Mouse (Mus musculus) midbrain, embryonic 14.5 days (tissue): ENCODE measurements around the gene Cdk19. TPM values are rescaled to one million over a fixed set of nuclear protein-coding genes. Genes with fewer than 3 reads are reported as not detected.
"Not testable (repeated sequence)": the region's sequence is repeated elsewhere in the genome, so short reads cannot be mapped to it uniquely, and the experiment has no call there.

Experiments used
- ATAC-seq: fragments of 200-750 bp; cut with Nextera tagmentation; 2 replicates; pipeline ENCODE4 v1.8.0; 2017; ENCODE audit warnings: moderate number of reproducible peaks, moderate library complexity; ENCODE audit not compliant: low FRiP score, low TSS enrichment
- DNase-seq: peaks from one replicate; pipeline ENCODE4 v3.0.0-alpha.2; 2015
- H3K27ac ChIP-seq: fragments of 300-500 bp; sonication (generic); replicated peaks from 2 replicates; pipeline ENCODE4 v1.5.1; 2014; ENCODE audit warnings: mild to moderate bottlenecking, low read depth, low read length, moderate library complexity
- H3K27me3 ChIP-seq: fragments of 300-500 bp; sonication (generic); 2 replicates; pipeline ENCODE4 v1.6.1; 2014; ENCODE audit warnings: low read length, control low read depth, mixed read lengths; ENCODE audit not compliant: control insufficient read depth, insufficient read depth
- H3K36me3 ChIP-seq: fragments of 300-500 bp; sonication (generic); 2 replicates; pipeline ENCODE4 v1.6.1; 2014; ENCODE audit warnings: low read length, control low read depth; ENCODE audit not compliant: control insufficient read depth, insufficient read depth
- H3K4me1 ChIP-seq: fragments of 300-500 bp; sonication (generic); 2 replicates; pipeline ENCODE4 v1.6.1; 2014; ENCODE audit warnings: mild to moderate bottlenecking, antibody characterized with exemption, low read length, control low read depth; ENCODE audit not compliant: control insufficient read depth, insufficient read depth
- H3K4me2 ChIP-seq: fragments of 300-500 bp; sonication (generic); 2 replicates; pipeline ENCODE4 v1.6.1; 2014; ENCODE audit warnings: mild to moderate bottlenecking, low read length, moderate library complexity
- H3K4me3 ChIP-seq: fragments of 300-500 bp; sonication (generic); replicated peaks from 2 replicates; pipeline ENCODE4 v1.5.1; 2014; ENCODE audit warnings: low read depth, low read length
- H3K9ac ChIP-seq: fragments of 300-500 bp; sonication (generic); replicated peaks from 2 replicates; pipeline ENCODE4 v1.6.1; 2014; ENCODE audit warnings: mild to moderate bottlenecking, low read length, moderate library complexity
- H3K9me3 ChIP-seq: fragments of 300-500 bp; sonication (generic); 2 replicates; pipeline ENCODE4 v1.6.1; 2016; ENCODE audit warnings: low read length, control low read depth, mixed read lengths; ENCODE audit not compliant: control insufficient read depth
- WGBS: fragments of 180-500 bp; shearing (Covaris S2); extraction: QIAGEN DNeasy Blood & Tissue Kit; methylation state at CpG from one replicate; pipeline ENCODE4 v1.1.7; 2014; 5-methylcytosine and 5-hydroxymethylcytosine counted together
- polyA plus RNA-seq: library from polyadenylated mRNA; unstranded; fragments of >200 nt; fragmentation: Nextera tagmentation; extraction: Ambion mirVana; gene quantifications from 2 replicates; pipeline ENCODE4 v1.2.1, GENCODE M21; 2014

The Cdk19 gene
- polyA plus RNA-seq, 1 experiment from 2014 or later: 13.1 TPM

DNA sequence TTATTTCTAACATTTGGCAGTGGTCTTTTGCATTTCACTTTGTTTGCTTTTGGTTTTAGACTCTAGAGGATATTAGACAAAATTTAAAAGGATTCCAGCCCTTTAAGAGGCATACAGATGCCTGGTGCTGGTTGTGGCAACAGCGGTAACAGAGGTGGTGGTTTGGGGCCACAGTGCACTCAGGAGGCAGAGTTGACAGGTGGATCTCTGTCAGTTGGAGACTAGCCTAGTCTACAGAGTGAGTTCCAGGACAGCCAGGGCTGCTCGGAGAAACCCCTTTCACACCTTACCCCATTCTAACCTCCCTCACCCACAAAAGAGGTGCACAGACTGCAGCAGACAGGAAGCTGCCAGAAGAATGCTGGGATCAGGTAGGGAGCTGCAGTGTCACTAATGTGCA is 82.4 kb downstream of the Cdk19 start:
- ATAC-seq: no peak

DNA sequence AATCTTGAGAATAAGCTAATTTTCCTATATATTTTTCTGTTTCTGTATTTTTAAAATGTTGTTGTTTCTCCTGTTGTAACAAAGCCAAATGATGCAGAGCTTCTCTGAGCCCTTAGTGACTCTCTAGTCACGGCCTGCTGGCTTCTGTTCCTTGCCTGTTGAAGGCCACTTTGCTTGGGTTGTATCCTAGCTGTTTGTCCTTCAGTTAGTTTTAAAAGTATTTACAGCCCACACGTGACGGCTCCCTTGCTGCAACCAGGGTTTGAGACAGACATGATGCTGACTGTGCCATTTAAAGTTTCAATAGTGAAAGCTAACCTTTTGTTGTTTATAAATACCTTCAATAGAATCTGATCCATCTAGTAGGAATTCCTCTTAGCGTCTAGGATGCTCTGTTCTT is 83.3 kb downstream of the Cdk19 start:
- Histone ChIP-seq H3K9ac (no peak overlapping the region), H3K27me3 (no peaks in the 10 kb centered on the region), H3K4me2 (no peak overlapping the region), H3K27ac (no peak overlapping the region), H3K4me1 (peaks cover 3% of the 10 kb centered on the region; the same call in 1 of the 2 replicates), H3K9me3 (no peaks in the 10 kb centered on the region), H3K36me3 (no peaks in the 10 kb centered on the region), H3K4me3 (no peak overlapping the region)
- ATAC-seq: no peak
- 55% methylated on average over 4 of the region's 4 CpGs for WGBS
- no peak for DNase-seq

More for the DNA sequence above, 82.4 kb downstream of the Cdk19 start:
- H3K36me3 ChIP-seq: no peaks in the 10 kb centered on the region
- WGBS: 88% methylated on average over 2 of the region's 2 CpGs
- peaks cover 3% of the 10 kb centered on the region; the same call in 1 of the 2 replicates for H3K4me1 ChIP-seq
- no peaks in the 10 kb centered on the region for H3K9me3 ChIP-seq
- no peak overlapping the region for H3K27ac ChIP-seq
- DNase-seq: no peak
- H3K9ac ChIP-seq: no peak overlapping the region
- H3K4me3 ChIP-seq: no peak overlapping the region
- no peaks in the 10 kb centered on the region for H3K27me3 ChIP-seq
- no peak overlapping the region for H3K4me2 ChIP-seq

DNA sequence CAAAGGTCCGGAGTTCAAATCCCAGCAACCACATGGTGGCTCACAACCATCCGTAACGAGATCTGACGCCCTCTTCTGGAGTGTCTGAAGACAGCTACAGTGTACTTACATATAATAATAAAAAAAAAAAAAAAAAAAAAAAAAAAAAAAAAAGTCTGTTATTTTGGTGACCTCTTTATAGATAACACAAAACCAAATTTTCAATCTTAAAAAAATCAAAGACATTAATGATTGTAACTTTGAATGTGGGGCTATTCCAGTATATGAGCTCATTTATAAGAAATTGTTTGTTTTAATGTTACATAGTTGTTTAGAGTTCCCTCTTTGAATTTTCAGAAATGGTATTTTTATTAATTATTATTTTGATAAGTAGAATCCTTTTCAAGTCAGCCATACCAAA is 85.1 kb downstream of the Cdk19 start:
- H3K9me3 ChIP-seq, DNase-seq: not testable (repeated sequence)
- WGBS: 91% methylated on average over 3 of the region's 4 CpGs

DNA sequence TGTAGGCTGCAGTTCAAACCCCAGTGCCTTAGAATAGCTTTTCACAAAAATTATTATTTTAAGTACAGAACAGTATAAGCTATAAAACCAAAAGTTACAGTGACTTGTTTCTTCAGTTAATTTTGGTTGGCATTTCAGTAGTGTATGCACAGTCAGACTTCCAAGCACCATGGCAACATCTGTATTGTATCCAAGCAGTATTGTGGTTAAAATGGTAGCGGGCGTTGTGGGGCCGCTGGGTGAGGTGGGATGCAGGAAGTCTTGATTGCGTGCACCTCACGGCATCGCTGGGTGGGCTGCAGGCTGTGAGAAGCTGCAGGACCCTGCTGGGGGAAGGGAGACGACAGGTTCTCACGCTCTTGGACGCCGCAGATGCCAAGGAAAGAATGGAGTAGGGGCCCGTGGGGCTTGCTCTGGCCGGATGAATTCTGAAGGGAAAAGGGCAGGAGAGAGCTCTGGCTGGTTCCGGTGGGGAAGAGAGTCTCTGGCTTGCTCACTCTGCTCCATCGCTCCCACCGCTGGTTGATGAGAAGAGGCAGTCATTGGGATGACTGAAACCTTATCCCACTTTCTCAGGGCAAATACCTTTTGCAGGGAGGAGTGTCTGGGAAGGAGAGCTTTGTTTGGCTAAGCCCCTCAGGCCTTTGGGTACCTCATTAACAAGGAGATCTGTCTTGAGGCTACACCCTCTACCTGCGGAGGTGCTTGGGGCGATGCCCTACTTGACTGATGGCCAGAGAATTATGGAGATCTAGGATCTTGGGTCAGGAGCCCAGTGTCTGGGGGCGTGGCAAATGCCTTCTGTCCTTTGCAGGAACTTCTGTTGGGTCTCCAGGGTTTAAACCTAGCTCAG is 86.1 kb downstream of the Cdk19 start:
- H3K4me2 ChIP-seq: peak overlapping the region; percentile 28
- H3K27ac ChIP-seq: no peak overlapping the region
- no peaks in the 10 kb centered on the region for H3K27me3 ChIP-seq
- no peak for ATAC-seq
- 0 out of 2 replicates have a peak overlapping the region, but pooled peaks have one; percentile 8 for H3K4me3 ChIP-seq
- peak; percentile 11 for DNase-seq
- H3K9ac ChIP-seq: no peak overlapping the region
- peaks cover 3% of the 10 kb centered on the region; the same call in 1 of the 2 replicates for H3K4me1 ChIP-seq
- no peaks in the 10 kb centered on the region for H3K9me3 ChIP-seq
- no peaks in the 10 kb centered on the region for H3K36me3 ChIP-seq
- WGBS: 37% methylated on average over 18 of the region's 18 CpGs

More for the DNA sequence above, 85.1 kb downstream of the Cdk19 start:
- H3K4me3 ChIP-seq, H3K36me3 ChIP-seq, H3K9ac ChIP-seq, ATAC-seq, H3K27me3 ChIP-seq, H3K27ac ChIP-seq, H3K4me1 ChIP-seq, H3K4me2 ChIP-seq: not testable (repeated sequence)

DNA sequence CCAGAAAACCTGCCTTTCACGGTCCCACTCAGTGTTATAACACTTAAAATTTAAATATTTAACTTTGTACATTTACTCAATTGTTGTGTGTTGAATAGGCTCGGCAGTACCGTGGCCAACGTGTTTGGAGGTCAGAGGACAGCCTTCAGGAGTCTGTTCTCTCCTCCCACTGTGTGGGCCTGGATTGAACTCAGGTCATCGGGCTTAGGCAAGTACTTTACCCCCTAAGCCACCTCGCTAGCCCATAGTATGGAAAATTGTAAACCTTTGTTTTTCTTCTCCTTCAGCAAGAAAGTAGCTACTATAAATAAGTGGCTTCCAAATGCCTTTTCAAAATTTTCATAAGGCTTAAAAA is 86.7 kb downstream of the Cdk19 start:
- Histone ChIP-seq H3K4me2 (no peak overlapping the region), H3K4me3 (no peak overlapping the region), H3K9ac (no peak overlapping the region), H3K27me3 (no peaks in the 10 kb centered on the region), H3K27ac (no peak overlapping the region), H3K36me3 (no peaks in the 10 kb centered on the region), H3K4me1 (peaks cover 3% of the 10 kb centered on the region; the same call in 1 of the 2 replicates), H3K9me3 (no peaks in the 10 kb centered on the region)
- 58% methylated on average over 6 of the region's 6 CpGs for WGBS
- ATAC-seq (no peak), DNase-seq (no peak)

DNA sequence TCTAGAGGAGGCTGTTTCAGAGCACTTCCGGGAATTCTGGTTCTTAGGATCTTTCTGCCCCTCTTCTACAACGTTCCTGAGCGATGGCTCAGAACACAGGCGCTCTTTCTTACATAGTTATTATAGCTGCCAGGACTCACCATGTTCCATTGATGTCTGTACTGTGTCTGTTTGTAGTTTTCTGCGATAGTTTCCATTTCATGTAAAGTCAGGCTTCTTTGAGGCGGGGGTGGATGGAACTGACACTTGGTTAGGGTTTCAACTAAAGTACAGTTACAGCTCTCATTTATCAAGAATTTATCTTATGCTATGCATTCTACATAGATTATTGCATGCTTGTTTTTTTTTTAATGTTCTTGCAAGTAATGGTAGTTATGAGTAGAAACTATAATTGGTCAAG is 89.3 kb downstream of the Cdk19 start:
- H3K36me3 ChIP-seq: no peaks in the 10 kb centered on the region
- H3K4me1 ChIP-seq: peaks cover 3% of the 10 kb centered on the region; the same call in 1 of the 2 replicates
- no peak for DNase-seq
- H3K4me3 ChIP-seq: no peak overlapping the region
- WGBS: 94% methylated on average over 6 of the region's 6 CpGs
- H3K9me3 ChIP-seq: no peaks in the 10 kb centered on the region
- no peaks in the 10 kb centered on the region for H3K27me3 ChIP-seq
- ATAC-seq: no peak
- H3K27ac ChIP-seq: no peak overlapping the region
- H3K4me2 ChIP-seq: no peak overlapping the region
- H3K9ac ChIP-seq: no peak overlapping the region

DNA sequence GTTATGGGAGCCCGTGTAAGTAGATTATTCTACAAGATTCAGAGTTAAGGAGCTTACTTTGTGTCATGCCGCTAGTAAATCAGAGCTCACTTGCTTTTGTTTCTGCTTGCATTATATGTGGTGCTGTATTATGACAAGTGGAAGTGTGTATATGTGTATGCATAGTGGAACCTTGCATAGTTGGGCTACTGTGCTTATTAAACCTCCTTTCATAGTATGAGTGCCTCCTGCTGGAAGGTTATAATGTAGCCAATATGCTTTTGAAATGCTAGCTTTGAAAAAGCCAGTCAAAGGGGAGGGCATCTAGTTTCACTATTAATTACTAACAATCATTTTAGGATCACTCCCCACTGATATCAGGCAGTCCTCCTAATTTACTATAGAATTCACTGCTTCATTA is 89.7 kb downstream of the Cdk19 start:
- WGBS: 79% methylated on average over 2 of the region's 2 CpGs

DNA sequence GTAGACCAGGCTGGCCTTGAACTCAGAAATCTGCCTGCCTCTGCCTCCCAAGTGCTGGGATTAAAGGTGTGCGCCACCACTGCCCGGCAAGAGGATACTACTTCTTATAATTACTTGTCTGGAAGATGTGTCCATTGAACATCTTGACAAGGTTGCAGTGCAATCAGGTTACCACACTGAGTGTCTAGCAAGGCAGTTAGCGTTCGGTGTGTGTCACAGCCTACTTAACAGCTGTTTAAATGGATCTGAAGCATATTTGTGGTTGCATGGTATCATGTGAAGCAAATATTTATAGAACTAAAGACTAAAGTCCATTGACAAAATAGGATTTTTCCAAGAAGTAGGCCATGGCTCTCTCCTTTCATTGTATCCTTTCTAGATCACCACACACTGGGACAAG is 90.8 kb downstream of the Cdk19 start:
- Histone ChIP-seq H3K4me3 (no peak overlapping the region), H3K36me3 (no peaks in the 10 kb centered on the region), H3K27me3 (no peaks in the 10 kb centered on the region), H3K4me2 (no peak overlapping the region), H3K9ac (no peak overlapping the region), H3K4me1 (peaks cover 2% of the 10 kb centered on the region; the same call in 1 of the 2 replicates), H3K9me3 (no peaks in the 10 kb centered on the region), H3K27ac (no peak overlapping the region)
- 97% methylated on average over 4 of the region's 4 CpGs for WGBS
- ATAC-seq: no peak
- no peak for DNase-seq

More for the DNA sequence above, 89.7 kb downstream of the Cdk19 start:
- DNase-seq: no peak
- H3K27me3 ChIP-seq: no peaks in the 10 kb centered on the region
- no peak for ATAC-seq
- H3K4me3 ChIP-seq: no peak overlapping the region
- no peaks in the 10 kb centered on the region for H3K36me3 ChIP-seq
- H3K4me1 ChIP-seq: peaks cover 3% of the 10 kb centered on the region; the same call in 1 of the 2 replicates
- H3K9ac ChIP-seq: no peak overlapping the region
- no peaks in the 10 kb centered on the region for H3K9me3 ChIP-seq
- H3K27ac ChIP-seq: no peak overlapping the region
- no peak overlapping the region for H3K4me2 ChIP-seq

DNA sequence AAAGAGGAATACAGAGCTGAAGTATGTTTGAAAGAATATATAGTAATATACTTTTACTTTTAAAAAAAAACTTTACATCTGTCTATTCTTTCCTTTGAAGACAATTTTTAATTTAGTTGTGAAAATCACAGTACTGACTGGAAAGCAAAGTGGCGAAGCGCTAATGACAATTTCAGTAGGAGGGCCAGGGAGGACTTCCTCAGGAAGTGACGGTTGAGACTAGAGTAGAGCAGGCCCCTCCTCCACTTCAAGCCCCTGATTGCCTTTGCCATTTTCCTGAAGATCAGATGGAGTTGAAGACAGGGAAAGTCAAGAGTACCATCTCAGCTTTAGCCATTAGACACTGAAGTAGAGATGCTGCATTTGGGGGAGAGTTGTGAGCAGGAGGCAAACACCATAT is 92.6 kb downstream of the Cdk19 start:
- no peaks in the 10 kb centered on the region for H3K9me3 ChIP-seq
- ATAC-seq: no peak
- no peak overlapping the region for H3K4me2 ChIP-seq
- H3K27me3 ChIP-seq: no peaks in the 10 kb centered on the region
- DNase-seq: no peak
- no peaks in the 10 kb centered on the region for H3K36me3 ChIP-seq
- H3K4me3 ChIP-seq: no peak overlapping the region
- no peak overlapping the region for H3K9ac ChIP-seq
- no peak overlapping the region for H3K27ac ChIP-seq
- 90% methylated on average over 3 of the region's 3 CpGs for whole genome bisulfite sequencing
- H3K4me1 ChIP-seq: no peaks in the 10 kb centered on the region
